22 mouse cellular contexts compared by ENCODE assay signal in the genomic region with DNA sequence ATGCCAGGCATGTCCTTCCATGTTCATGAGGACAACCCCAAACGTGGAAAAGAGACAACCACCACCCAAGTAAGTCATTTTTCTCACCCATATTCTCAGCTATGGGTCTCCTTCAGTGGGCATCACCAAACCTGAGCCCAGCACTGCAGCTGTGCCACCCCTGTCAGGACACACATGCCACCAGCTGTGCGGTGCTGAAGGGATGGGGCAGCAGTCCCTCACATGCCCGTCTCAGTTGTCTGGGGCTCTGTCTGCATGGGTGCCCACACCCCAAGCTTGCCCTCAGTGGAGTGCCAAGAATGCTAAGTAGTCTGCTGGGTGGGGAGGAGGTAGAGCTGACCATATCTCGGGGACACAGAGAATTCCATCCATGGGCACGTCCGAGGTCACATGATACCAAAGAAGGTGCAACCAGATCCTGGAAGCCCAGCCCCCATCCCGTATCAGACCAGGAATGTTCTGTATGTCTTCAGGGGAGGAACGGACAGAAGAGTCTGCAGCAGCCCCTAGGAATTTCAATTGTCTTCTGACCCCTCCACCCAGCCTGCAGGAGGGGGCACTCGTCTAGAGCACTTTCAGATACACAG. TPM values are rescaled to one million over a fixed set of nuclear protein-coding genes. Genes with fewer than 3 reads are reported as not detected.
DNase-seq lines count a peak whose midpoint lies in the region; ATAC-seq and TF ChIP-seq lines count a peak whose summit lies in the region.
"Had no signal": no experiment of that assay in that cellular context is flagged by ENCODE, and none has a peak within 500 bp of the region (broad histone marks: within the 10 kb centered on the region; RNA-seq: fewer than 3 reads in every experiment).

No protein-coding gene starts in this region.

- 36% methylated on average over 9 of the region's 9 CpGs for WGBS in heart, embryonic 12.5 days

- H3K9ac ChIP-seq in ES-Bruce4 (ENCODE audit: low read depth, poor library complexity, severe bottlenecking), result no peak overlapping the region
- H3K9ac ChIP-seq in heart, embryonic 12.5 days, result no peak overlapping the region
- H3K9ac ChIP-seq: embryonic facial prominence, embryonic 13.5 days; forebrain, postnatal 0 days; neural tube, embryonic 15.5 days had no signal

- no peaks in the 10 kb centered on the region for H3K36me3 ChIP-seq in ES-Bruce4 (ENCODE audit: control insufficient read depth, insufficient read depth, low read length, poor library complexity, severe bottlenecking)
- no peaks in the 10 kb centered on the region for H3K36me3 ChIP-seq in heart, embryonic 12.5 days
- H3K36me3 ChIP-seq: embryonic facial prominence, embryonic 13.5 days; neural tube, embryonic 15.5 days had no signal

- no peaks in the 10 kb centered on the region for H3K9me3 ChIP-seq in ES-Bruce4 (replicated peaks; ENCODE audit: control insufficient read depth, insufficient read depth, low read length, poor library complexity, severe bottlenecking)
- H3K9me3 ChIP-seq in heart, embryonic 12.5 days (replicated peaks), result no peaks in the 10 kb centered on the region
- H3K9me3 ChIP-seq: embryonic facial prominence, embryonic 13.5 days; neural tube, embryonic 15.5 days had no signal

- no peak overlapping the region for H3K4me3 ChIP-seq in ES-Bruce4 (ENCODE audit: low read depth, low read length)
- no peak overlapping the region for H3K4me3 ChIP-seq in heart, embryonic 12.5 days
- H3K4me3 ChIP-seq: embryonic facial prominence, embryonic 13.5 days; heart, adult 2 months; neural tube, embryonic 15.5 days had no signal

- ATAC-seq in heart, embryonic 12.5 days (ENCODE audit: insufficient number of reproducible peaks, low FRiP score), result no peak
- ATAC-seq: forebrain, postnatal 0 days had no signal

- H3K27ac ChIP-seq in ES-Bruce4 (ENCODE audit: insufficient read depth, low read length), result no peak overlapping the region
- H3K27ac ChIP-seq in heart, embryonic 12.5 days (ENCODE audit: poor library complexity, severe bottlenecking), result no peak overlapping the region
- H3K27ac ChIP-seq: embryonic facial prominence, embryonic 13.5 days; macrophage; neural tube, embryonic 15.5 days had no signal

- DNase-seq in lung, adult 18-20 months, result peak; percentile 85 to 87
- peak; percentile 80 for DNase-seq in lung, postnatal 25 days (ENCODE audit: low spot score)
- DNase-seq in cerebellum, postnatal 4 days (ENCODE audit: low spot score in 2 of 2), result no peak
- no peak for DNase-seq in gastrocnemius, postnatal 25 days
- no peak for DNase-seq in kidney, adult 18-20 months
- DNase-seq: adrenal gland, postnatal 36 days; B cell, adult 2 months; cerebellum, adult 8-10 months; forebrain, postnatal 0 days; kidney, adult 8-10 months; kidney, postnatal 4 days; liver; right cerebral cortex, postnatal 25 days; thymus, postnatal 36 days had no signal

- TF ChIP-seq POLR2A in ES-Bruce4 (IDR thresholded peaks at IDR 0.05; ENCODE audit: insufficient read depth, low read length), result no peak

- TF ChIP-seq EP300 in ES-Bruce4 (IDR thresholded peaks at IDR 0.05; ENCODE audit: insufficient read depth, low read depth, low read length), result 0 out of 2 replicates have a peak, but pooled peaks have one; percentile 38

- H3K4me1 ChIP-seq in ES-Bruce4 (ENCODE audit: control insufficient read depth, insufficient read depth, low read length), result peaks cover 2% of the 10 kb centered on the region
- H3K4me1 ChIP-seq in heart, embryonic 12.5 days (replicated peaks), result peaks cover 34% of the 10 kb centered on the region
- H3K4me1 ChIP-seq: neural tube, embryonic 15.5 days had no signal

- peak overlapping the region; percentile 28 for H3K4me2 ChIP-seq in heart, embryonic 12.5 days
- H3K4me2 ChIP-seq: embryonic facial prominence, embryonic 13.5 days; midbrain, embryonic 11.5 days; neural tube, embryonic 15.5 days had no signal

- no peak for TF ChIP-seq CTCF in ES-Bruce4 (IDR thresholded peaks at IDR 0.05; ENCODE audit: low read depth, low read length)

- H3K27me3 ChIP-seq in ES-Bruce4 (ENCODE audit: control insufficient read depth, insufficient read depth, low read length, poor library complexity, severe bottlenecking), result no peaks in the 10 kb centered on the region
- no peaks in the 10 kb centered on the region for H3K27me3 ChIP-seq in heart, embryonic 12.5 days (replicated peaks)
- H3K27me3 ChIP-seq: embryonic facial prominence, embryonic 13.5 days; neural tube, embryonic 15.5 days had no signal

RNA-seq across cellular contexts. Expression of a gene that starts 37.4 kb away (rescaled TPM):
- polyA plus RNA-seq in ES-Bruce4 (2011; ENCODE audit: insufficient read depth, insufficient read length, low read depth, missing spikeins), result 22.3 and 22.7 TPM in 2 replicates
- 24.2 and 25.4 TPM in 2 replicates for polyA plus RNA-seq in heart, embryonic 12.5 days (2016; fragmentation: Nextera tagmentation; extraction: Ambion mirVana)
- 1 to 10 TPM; 5.7 to 7.8 TPM for total RNA-seq in gastrocnemius, postnatal 25 days (2021)

RNA-seq across cellular contexts. Expression of a gene that starts 44.1 kb away (rescaled TPM):
- polyA plus RNA-seq in ES-Bruce4 (2011; ENCODE audit: insufficient read depth, insufficient read length, low read depth, missing spikeins), result 0.55 TPM in 1 of 2 replicates, not detected in the other
- 0.21 and 0.24 TPM in 2 replicates for polyA plus RNA-seq in heart, embryonic 12.5 days (2016; fragmentation: Nextera tagmentation; extraction: Ambion mirVana)
- total RNA-seq in gastrocnemius, postnatal 25 days (2021), result not detected
- total RNA-seq: adrenal gland, postnatal 36 days; gastrocnemius, adult 8-10 months; heart, adult 2 months had no signal
- polyA plus RNA-seq: macrophage had no signal

Comparison
In these comparisons a context has a peak if more than half of its experiments do, and no peak if none do; other contexts are left out.
1. DNase-seq: peak in lung, adult 18-20 months (2 of 2) and lung, postnatal 25 days (single experiment); none in cerebellum, postnatal 4 days (0 of 2), gastrocnemius, postnatal 25 days (single experiment) and kidney, adult 18-20 months (single experiment).